15 mouse cellular contexts compared by ENCODE assay signal in the genomic region with DNA sequence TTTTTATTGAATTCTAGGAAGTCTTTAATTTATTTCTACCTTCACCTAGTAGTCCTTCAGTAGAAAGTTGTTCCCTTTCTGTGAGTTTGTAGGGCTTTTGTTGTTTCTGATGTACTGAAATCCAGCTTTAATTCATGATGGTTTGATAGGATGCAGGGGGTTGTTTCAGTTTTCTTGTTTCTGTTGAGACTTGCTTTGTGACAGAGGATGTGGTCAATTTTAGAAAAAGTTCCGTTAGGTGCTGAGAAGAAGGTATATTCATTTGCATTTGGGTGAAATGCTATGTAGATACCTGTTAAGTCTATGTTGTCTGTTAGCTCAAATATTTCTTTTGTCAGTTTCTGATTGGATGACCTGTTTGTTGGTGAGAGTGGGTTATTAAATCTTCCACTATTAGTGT.
DNase-seq lines count a peak whose midpoint lies in the region.
"Had no signal": no experiment of that assay in that cellular context is flagged by ENCODE, and none has a peak within 500 bp of the region (broad histone marks: within the 10 kb centered on the region; RNA-seq: fewer than 3 reads in every experiment).

No protein-coding gene starts in this region.

- DNase-seq in CD4-positive helper T cell, adult 2 months (ENCODE audit: low read depth, low spot score): peak; percentile 52
- peak; percentile 51 for DNase-seq in CD4-positive, CD25-positive, alpha-beta regulatory T cell, adult 2 months (ENCODE audit: low read depth, low spot score)
- DNase-seq in induced T-regulatory cell, adult 2 months (ENCODE audit: low read depth): peak; percentile 73
- DNase-seq in kidney, adult 18-20 months: no peak
- DNase-seq in spleen, postnatal 10 days (ENCODE audit: low spot score in 2 of 2): no peak
- no peak for DNase-seq in embryo, embryonic 10.5 days (ENCODE audit: low spot score)
- DNase-seq: adrenal gland, adult 8-10 months; adrenal gland, postnatal 25 days; cerebellum, adult 11-12 months; cerebellum, adult 8-10 months; cerebellum, postnatal 14 days; forebrain, postnatal 0 days; gastrocnemius, adult 2 months; gastrocnemius, postnatal 14 days; heart, adult 11 months had no signal

Comparison
In these comparisons a context has a peak if more than half of its experiments do, and no peak if none do; other contexts are left out.
1. DNase-seq: peak in CD4-positive helper T cell, adult 2 months (single experiment), CD4-positive, CD25-positive, alpha-beta regulatory T cell, adult 2 months (single experiment) and induced T-regulatory cell, adult 2 months (single experiment); none in kidney, adult 18-20 months (single experiment), spleen, postnatal 10 days (0 of 2) and embryo, embryonic 10.5 days (single experiment).